Comparison of ENCODE assay signal across 22 mouse cellular contexts in genomic region chr17:50671416-50671815, GRCm38 (mm10).
DNase-seq lines count a peak whose midpoint lies in the region; TF ChIP-seq lines count a peak whose summit lies in the region.
"Had no signal": no experiment of that assay in that cellular context is flagged by ENCODE, and none has a peak within 500 bp of the region (broad histone marks: within the 10 kb centered on the region; RNA-seq: fewer than 3 reads in every experiment).

No protein-coding gene starts in this region.

- peak; percentile 44 to 54 for DNase-seq in cerebellum, postnatal 10 days
- no peak for DNase-seq in cerebellum, postnatal 36 days
- no peak for DNase-seq in layer of hippocampus, adult 2 months (ENCODE audit: low spot score in 2 of 2)
- DNase-seq in layer of hippocampus, postnatal 14 days (ENCODE audit: low spot score in 2 of 2), result no peak
- DNase-seq in MN1 (ENCODE audit: low spot score), result peak; percentile 23
- DNase-seq in adrenal gland, postnatal 14 days, result peak; percentile 67
- DNase-seq in gastrocnemius, adult 2 months, result no peak
- DNase-seq: cerebellum, adult 18-20 months; heart, adult 18-20 months; heart, postnatal 10 days; kidney, adult 9 months; lung, embryonic 14.5 days; right cerebral cortex, adult 18-20 months; right cerebral cortex, postnatal 4 days; thymus, postnatal 14 days had no signal

- H3K27ac ChIP-seq in layer of hippocampus, adult 2 months, result peak overlapping the region; percentile 53; the same call in 1 of the 2 replicates
- no peak overlapping the region for H3K27ac ChIP-seq in gastrocnemius, adult 2 months
- H3K27ac ChIP-seq: embryonic facial prominence, embryonic 15.5 days; hindbrain, embryonic 12.5 days; limb, embryonic 15.5 days; liver, embryonic 14.5 days; neural tube, embryonic 13.5 days had no signal

- no peak for TF ChIP-seq CTCF in layer of hippocampus, adult 2 months (conservative IDR thresholded peaks at IDR 0.05)
- no peak for TF ChIP-seq CTCF in gastrocnemius, adult 2 months (IDR thresholded peaks at IDR 0.05)

- intact Hi-C loops in gastrocnemius, adult 2 months (cut with DNase I), result no loop called here

- no peak overlapping the region for H3K4me3 ChIP-seq in layer of hippocampus, adult 2 months
- no peak overlapping the region for H3K4me3 ChIP-seq in gastrocnemius, adult 2 months
- H3K4me3 ChIP-seq: embryonic facial prominence, embryonic 15.5 days; heart, embryonic 12.5 days; hindbrain, embryonic 12.5 days; limb, embryonic 15.5 days; megakaryocyte, embryonic 14.5 days; neural tube, embryonic 13.5 days had no signal

Comparison
In these comparisons a context has a peak if more than half of its experiments do, and no peak if none do; other contexts are left out.
1. DNase-seq: peak in cerebellum, postnatal 10 days (2 of 2), MN1 (single experiment) and adrenal gland, postnatal 14 days (single experiment); none in cerebellum, postnatal 36 days (0 of 2), layer of hippocampus, adult 2 months (0 of 2), layer of hippocampus, postnatal 14 days (0 of 2) and gastrocnemius, adult 2 months (single experiment).